Mouse (Mus musculus) C2C12 (cell line): ENCODE results near the gene Grin2a. TPM values are rescaled to one million over a fixed set of nuclear protein-coding genes. Genes with fewer than 3 reads are reported as not detected.

Source experiments
- H3K27me3 ChIP-seq: one replicate; pipeline ENCODE4 v1.6.1; 2011; ENCODE audit not compliant: control insufficient read depth, insufficient read depth, insufficient read length
- H3K36me3 ChIP-seq: one replicate; pipeline ENCODE4 v1.6.1; 2011; ENCODE audit not compliant: control insufficient read depth, insufficient read depth
- H3K4me3 ChIP-seq: one replicate; pipeline ENCODE4 v1.5.1; 2011; ENCODE audit warnings: mild to moderate bottlenecking, control low read depth; ENCODE audit not compliant: poor library complexity, insufficient read depth, severe bottlenecking
- H3K79me2 ChIP-seq: one replicate; pipeline ENCODE4 v1.6.1; 2011; ENCODE audit not compliant: control insufficient read depth, insufficient read depth
- H3K79me3 ChIP-seq: one replicate; pipeline ENCODE4 v1.6.1; 2011; ENCODE audit warnings: low read depth, control low read depth
- H3ac ChIP-seq: one replicate; pipeline ENCODE3; 2011; ENCODE audit warnings: low read depth; ENCODE audit not compliant: control insufficient read depth, insufficient read length
- CEBPB ChIP-seq: IDR thresholded peaks from one replicate; pipeline ENCODE4 v1.6.1; 2011; ENCODE audit warnings: low read depth, mild to moderate bottlenecking, control low read depth, moderate library complexity
- CTCF ChIP-seq: IDR thresholded peaks from one replicate; pipeline ENCODE4 v1.5.1; 2011; ENCODE audit not compliant: control insufficient read depth, insufficient read depth, insufficient read length
- FOSL1 ChIP-seq: IDR thresholded peaks from one replicate; pipeline ENCODE4 v1.8.0; 2011; ENCODE audit warnings: mild to moderate bottlenecking, low read length; ENCODE audit not compliant: poor library complexity, insufficient read depth, severe bottlenecking
- MAX ChIP-seq: IDR thresholded peaks from one replicate; pipeline ENCODE4 v1.6.1; 2011; ENCODE audit warnings: mild to moderate bottlenecking, control low read depth
- MYOD1 ChIP-seq: IDR thresholded peaks from one replicate; pipeline ENCODE4 v1.6.1; 2011; ENCODE audit warnings: low read depth; ENCODE audit not compliant: control insufficient read depth, insufficient read length
- MYOG ChIP-seq: IDR thresholded peaks from one replicate; pipeline ENCODE4 v1.6.1; 2011; ENCODE audit not compliant: control insufficient read depth, insufficient read length; ENCODE audit errors: extremely low read depth
- USF1 ChIP-seq: IDR thresholded peaks from one replicate; pipeline ENCODE4 v1.6.1; 2011; ENCODE audit warnings: low read depth, mild to moderate bottlenecking, control low read depth, moderate library complexity
- polyA plus RNA-seq: library from polyadenylated mRNA; unstranded; fragments of >200 nt; fragmentation: generic; extraction: Trizol; gene quantifications from one replicate; pipeline ENCODE4 v1.2.1, GENCODE M21; 2012; ENCODE audit warnings: missing spikeins

Grin2a gene
- polyA plus RNA-seq, 1 experiment, result 0.01 TPM

DNA sequence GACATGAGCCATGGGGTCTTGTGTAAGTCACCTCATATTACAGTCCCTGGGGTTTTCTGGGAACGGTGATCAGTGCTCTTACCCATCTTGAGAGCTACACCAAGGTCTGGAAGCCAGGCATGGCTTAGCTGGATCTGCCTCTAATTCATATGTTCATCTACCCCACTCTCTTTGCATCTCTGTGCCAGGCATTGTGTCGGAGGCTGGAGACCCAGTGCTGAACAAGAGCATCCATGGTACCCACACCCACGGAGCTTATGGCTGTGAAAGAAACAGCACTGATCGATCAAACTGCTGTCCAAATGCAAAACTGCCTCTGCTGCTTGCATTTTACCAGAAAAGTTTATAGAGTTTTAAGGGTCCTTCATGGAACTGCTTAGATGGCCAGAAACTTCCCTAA is 209.5 kb downstream of the Grin2a start:
- TF ChIP-seq CTCF, result no peak
- no peak for TF ChIP-seq MAX
- no peak for TF ChIP-seq CEBPB
- TF ChIP-seq MYOD1, result no peak
- TF ChIP-seq MYOG, result no peak
- TF ChIP-seq USF1, result no peak
- H3K36me3 ChIP-seq, result no peaks in the 10 kb centered on the region
- H3K27me3 ChIP-seq, result no peaks in the 10 kb centered on the region
- H3K4me3 ChIP-seq, result no peak overlapping the region
- no peaks in the 10 kb centered on the region for H3K79me3 ChIP-seq
- no peak overlapping the region for H3ac ChIP-seq
- no peaks in the 10 kb centered on the region for H3K79me2 ChIP-seq

GRCm38 (mm10) chr16:9768981-9769380 is 226.4 kb downstream of the Grin2a start:
- TF ChIP-seq USF1, result no peak
- TF ChIP-seq MYOG, result no peak
- TF ChIP-seq FOSL1, result no peak
- TF ChIP-seq CEBPB, result no peak
- no peak for TF ChIP-seq MYOD1
- TF ChIP-seq MAX, result no peak
- no peak for TF ChIP-seq CTCF
- H3K4me3 ChIP-seq, result no peak overlapping the region
- H3K36me3 ChIP-seq, result no peaks in the 10 kb centered on the region
- H3ac ChIP-seq, result no peak overlapping the region
- H3K79me2 ChIP-seq, result no peaks in the 10 kb centered on the region
- H3K27me3 ChIP-seq, result no peaks in the 10 kb centered on the region
- H3K79me3 ChIP-seq, result no peaks in the 10 kb centered on the region

DNA sequence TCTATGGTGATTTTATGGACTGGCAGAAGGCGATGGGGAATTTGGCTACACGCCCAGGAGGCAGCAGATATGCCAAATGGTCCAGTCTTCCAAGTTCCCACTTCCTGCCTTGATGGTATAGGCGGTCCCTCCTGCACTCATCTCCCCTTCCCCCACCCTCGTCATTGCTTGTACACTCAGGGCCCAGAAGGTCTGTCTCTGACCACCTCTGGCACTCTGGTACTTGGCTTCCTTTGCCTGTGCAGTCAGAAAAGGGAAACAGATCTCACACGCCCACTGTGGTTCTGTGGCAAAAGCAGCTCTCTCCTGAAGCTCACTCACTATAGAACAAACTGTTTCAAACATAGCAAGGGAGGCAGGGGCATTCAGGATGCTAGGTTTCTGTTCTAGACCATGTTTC is 227.0 kb downstream of the Grin2a start:
- Histone ChIP-seq H3K79me3 (no peaks in the 10 kb centered on the region), H3K27me3 (no peaks in the 10 kb centered on the region), H3K79me2 (no peaks in the 10 kb centered on the region), H3ac (no peak overlapping the region), H3K36me3 (no peaks in the 10 kb centered on the region), H3K4me3 (no peak overlapping the region)
- no peak for TF ChIP-seq MAX
- no peak for TF ChIP-seq MYOD1
- no peak for TF ChIP-seq CEBPB
- no peak for TF ChIP-seq MYOG
- TF ChIP-seq FOSL1, result no peak
- no peak for TF ChIP-seq USF1
- no peak for TF ChIP-seq CTCF

DNA sequence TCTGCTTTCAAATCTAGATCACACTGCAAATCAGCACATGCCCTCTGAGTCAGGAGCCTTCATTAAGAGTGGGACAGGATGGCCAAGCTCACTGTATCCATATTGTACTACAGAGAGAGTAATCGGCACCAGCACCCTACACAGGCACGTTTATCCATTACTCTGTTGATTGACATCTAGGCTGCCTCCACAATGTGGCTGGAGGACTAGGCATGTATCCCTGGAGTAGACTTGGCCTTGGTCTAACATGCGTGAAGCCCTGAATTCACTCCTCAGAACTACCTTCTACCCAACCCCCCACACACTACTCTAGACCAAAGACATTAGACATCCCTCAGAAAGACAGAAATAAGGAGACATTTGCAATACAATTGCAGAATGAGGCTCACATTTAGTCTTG is 227.4 kb downstream of the Grin2a start:
- H3ac ChIP-seq, result no peak overlapping the region
- no peaks in the 10 kb centered on the region for H3K79me3 ChIP-seq
- TF ChIP-seq CEBPB, result no peak
- TF ChIP-seq MYOD1, result no peak
- no peak for TF ChIP-seq USF1
- TF ChIP-seq CTCF, result no peak
- H3K4me3 ChIP-seq, result no peak overlapping the region
- no peaks in the 10 kb centered on the region for H3K36me3 ChIP-seq
- no peaks in the 10 kb centered on the region for H3K79me2 ChIP-seq
- no peaks in the 10 kb centered on the region for H3K27me3 ChIP-seq

- Histone ChIP-seq H3K4me3 (no peak overlapping the region), H3K79me2 (no peaks in the 10 kb centered on the region), H3K79me3 (no peaks in the 10 kb centered on the region), H3ac (no peak overlapping the region), H3K36me3 (no peaks in the 10 kb centered on the region), H3K27me3 (no peaks in the 10 kb centered on the region)
- TF ChIP-seq CTCF (no peak), USF1 (no peak), MYOG (no peak)
Observed at GRCm38 (mm10) chr16:9764086-9764485, 231.3 kb downstream of the Grin2a start.

DNA sequence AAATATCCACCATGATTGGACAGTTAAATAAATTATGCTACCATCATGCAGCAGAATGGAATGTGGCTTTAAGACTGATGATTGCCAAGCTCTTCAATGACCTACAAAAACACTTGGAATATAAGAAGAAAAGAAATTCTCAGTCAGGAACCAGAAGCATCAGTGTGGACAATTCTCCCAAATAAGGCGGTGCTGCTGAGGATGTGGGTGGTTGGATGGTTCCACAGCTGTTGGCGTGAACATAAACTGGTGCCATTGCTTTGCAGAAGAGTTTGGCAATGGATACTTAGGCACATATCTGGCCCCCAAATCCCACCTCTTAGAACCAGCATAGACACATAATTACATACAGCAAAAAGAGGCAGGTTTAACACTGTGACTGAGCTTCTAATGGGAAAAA is 235.0 kb downstream of the Grin2a start:
- Histone ChIP-seq H3K79me3 (no peaks in the 10 kb centered on the region), H3K4me3 (no peak overlapping the region), H3K27me3 (no peaks in the 10 kb centered on the region), H3K36me3 (no peaks in the 10 kb centered on the region), H3K79me2 (no peaks in the 10 kb centered on the region), H3ac (no peak overlapping the region)
- TF ChIP-seq CEBPB (no peak), CTCF (no peak), USF1 (no peak), MAX (no peak), MYOD1 (no peak), MYOG (no peak), FOSL1 (no peak)
